Mouse (Mus musculus) brain, embryonic 14.5 days (tissue): ENCODE results near the gene Mtcl1.

Source experiments
- CTCF ChIP-seq: fragments of 200-500 bp; IDR thresholded peaks from 2 replicates; pipeline ENCODE4 v1.5.1; 2012; ENCODE audit warnings: inconsistent platforms, mild to moderate bottlenecking, moderate library complexity, borderline replicate concordance; ENCODE audit not compliant: insufficient read depth, insufficient read length; ENCODE audit errors: extremely low read depth
- POLR2A ChIP-seq: fragments of 200-500 bp; IDR thresholded peaks from 2 replicates; pipeline ENCODE4 v1.6.1; 2012; ENCODE audit warnings: mild to moderate bottlenecking, inconsistent platforms, borderline replicate concordance; ENCODE audit not compliant: poor library complexity, insufficient read depth, insufficient read length, severe bottlenecking; ENCODE audit errors: extremely low read depth

DNA sequence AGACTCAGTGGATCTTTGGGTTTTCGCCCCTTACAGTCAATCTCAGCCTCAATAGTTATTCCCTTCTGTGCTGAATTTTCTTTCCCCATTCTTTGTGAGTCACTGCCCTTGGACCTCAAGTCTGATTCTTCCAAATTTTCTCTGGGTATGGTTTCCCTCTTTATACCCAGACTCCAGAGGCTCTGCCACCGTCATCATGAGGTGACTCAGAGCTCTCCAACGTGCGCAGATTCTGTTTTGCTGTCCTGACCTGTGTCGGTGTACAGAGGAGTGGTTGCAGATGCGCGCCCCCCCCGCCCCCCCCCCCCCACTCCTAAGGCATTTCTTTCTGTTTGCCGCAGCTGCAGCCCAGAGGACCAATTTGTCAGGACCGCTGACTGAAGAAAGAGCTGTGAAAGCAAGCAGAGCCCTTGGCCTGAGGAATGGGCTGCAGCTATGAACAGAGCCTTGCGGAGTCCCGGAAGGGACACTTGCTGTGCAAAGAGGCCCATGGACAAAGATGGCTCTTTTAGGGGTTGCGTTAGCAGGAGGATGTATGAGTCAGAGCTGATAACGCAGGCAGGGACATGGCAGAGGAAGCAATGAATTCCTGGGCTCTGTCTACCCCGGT lies 126.8 kb downstream of the Mtcl1 start:
- TF ChIP-seq POLR2A (no peak), CTCF (no peak)
